Mouse (Mus musculus) liver, embryonic 14.5 days (tissue): Measurements from ENCODE around the gene Mlx.

Source experiments
- CTCF ChIP-seq: IDR thresholded peaks from 2 replicates; pipeline ENCODE4 v1.5.1; 2016; ENCODE audit warnings: antibody characterized with exemption, low read depth, control low read depth
- EP300 ChIP-seq: IDR thresholded peaks from 2 replicates; pipeline ENCODE4 v1.6.1; 2016; ENCODE audit warnings: antibody characterized with exemption, low read depth

- no peak for TF ChIP-seq CTCF
- TF ChIP-seq EP300, result no peak
Measured at GRCm38 (mm10) chr11:101062971-101063675, 24.0 kb upstream of the Mlx start.
